Mouse (Mus musculus) c-Kit-positive CD71-positive TER-119-negative erythroid progenitor cells, embryonic 14.5 days (primary cell): ENCODE measurements around the gene Ankrd13b.
A peak's percentile ranks its signal among the peaks of the same experiment; 100 is the strongest.

ENCODE experiments used
- DNase-seq: peaks from one replicate; pipeline ENCODE4 v3.0.0-alpha.2; 2013; ENCODE audit warnings: low read depth

The Ankrd13b gene

DNA sequence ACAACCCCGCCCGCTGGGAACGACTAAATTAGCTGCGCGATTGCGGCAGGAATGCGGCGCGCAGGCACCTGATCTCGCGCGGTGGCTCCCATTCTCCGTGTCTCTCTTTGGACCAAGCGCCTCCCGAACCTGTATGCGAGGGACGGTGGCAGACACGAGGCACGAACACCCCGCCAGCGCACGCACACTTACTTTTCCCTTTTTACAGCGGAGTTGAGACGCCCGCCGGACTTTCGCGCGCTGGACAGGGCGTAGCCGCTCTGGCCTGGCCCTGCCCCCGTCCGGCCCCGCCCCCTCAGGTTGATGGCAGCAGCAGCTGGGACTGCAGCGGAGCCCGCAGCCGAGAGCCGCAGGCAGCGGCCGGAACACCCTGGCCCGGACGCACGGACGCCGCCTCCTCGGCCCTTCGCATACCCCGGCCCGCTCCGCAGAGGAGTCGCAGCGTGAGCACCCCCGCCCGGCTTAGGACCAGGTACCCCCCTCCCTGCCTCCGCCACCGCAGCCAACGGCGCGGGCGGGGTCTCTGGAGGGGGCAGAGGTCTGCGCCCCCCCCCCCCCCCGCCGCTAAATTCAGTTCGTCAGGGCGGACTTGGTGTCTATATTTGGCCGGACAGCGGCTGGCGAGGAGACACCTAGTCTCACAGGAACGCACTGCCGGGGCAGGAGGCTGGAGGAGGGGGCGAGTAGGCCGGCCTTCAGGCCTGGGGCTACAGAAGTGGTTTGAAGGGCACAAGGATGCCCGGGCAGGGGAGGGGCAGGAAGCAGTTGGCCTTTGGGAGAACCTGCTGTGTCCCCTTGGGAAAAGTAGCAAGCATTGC, 27.0 kb downstream of the Ankrd13b start, which contains the start of gene Coro6:
Gene Coro6, plus strand, starts transcription at position 129 of the 818 bp plus-strand sequence.
- no peak for DNase-seq

DNA sequence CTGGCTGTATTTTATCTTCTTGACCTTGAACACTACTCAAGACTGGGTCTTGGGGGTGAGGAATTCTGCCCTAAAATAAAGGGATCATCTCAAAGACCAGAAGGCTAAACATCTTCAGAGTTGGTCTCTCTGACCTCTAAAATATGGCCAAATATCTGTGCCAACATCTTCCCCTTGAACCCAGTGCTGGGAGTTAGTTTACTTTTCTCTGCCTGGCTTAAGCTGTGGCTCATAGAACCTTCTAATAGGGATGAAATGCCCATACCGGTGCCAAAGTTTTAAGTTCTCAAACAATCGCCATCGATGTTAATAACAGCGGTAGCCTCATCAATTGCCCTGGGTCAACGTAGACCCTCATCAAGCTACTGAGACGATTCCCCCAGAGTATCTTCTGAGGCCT, 27.6 kb downstream of the Ankrd13b start:
- no peak for DNase-seq

DNA sequence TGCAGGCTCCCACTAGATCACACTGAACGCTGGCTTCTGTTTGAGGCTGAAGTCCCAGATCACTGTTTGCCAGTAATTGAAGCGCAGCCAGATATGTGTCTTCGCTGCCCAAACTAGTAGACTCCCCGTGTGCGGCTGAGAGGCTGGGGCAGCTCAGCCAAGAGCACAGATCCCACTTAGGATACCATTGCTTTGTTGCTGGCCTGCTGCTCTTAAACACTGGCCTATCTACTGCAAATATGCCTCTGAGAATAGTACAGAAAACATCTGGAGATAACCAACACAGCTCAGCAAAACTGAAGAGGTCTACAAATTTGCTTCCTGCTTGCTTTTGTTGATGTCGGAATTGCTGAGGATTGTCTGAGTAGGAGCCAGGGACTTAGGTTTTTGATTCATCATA, 32.6 kb downstream of the Ankrd13b start:
- no peak for DNase-seq

DNA sequence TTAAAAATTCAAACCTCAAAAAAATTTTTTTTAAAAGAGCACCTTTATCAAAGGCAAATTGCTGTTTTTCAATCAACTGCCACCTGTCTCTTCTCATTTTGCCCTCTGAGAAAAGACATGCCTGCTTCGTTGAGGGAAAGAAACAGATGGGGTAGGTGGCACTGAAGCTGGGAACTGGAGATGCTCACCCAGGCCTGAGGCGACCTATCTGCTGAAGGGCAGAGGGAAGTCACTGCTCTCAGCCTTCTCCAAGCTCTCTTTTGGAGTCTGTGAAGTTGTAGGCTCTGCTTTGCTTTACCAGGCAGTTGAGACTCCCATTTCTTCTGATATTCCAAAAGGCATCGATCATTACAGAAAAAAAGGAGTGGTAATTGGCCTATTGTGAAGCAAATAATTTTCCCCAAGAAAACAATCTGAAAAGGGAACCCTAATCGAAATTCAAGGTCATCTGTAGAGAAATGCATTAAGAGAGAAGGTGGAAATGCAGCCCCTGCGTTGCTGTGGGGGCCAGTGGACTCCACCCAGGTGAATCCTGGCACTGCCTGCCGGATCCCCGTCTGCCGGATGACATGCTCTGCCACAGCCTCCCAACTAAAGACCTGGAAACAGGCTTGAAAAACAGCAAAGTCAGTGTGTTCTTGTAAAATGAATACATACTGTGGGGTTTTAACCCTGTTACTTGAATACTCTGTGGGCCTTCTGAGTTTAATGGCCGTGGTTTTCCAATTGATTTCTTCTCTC, 33.5 kb downstream of the Ankrd13b start:
- no peak for DNase-seq

DNA sequence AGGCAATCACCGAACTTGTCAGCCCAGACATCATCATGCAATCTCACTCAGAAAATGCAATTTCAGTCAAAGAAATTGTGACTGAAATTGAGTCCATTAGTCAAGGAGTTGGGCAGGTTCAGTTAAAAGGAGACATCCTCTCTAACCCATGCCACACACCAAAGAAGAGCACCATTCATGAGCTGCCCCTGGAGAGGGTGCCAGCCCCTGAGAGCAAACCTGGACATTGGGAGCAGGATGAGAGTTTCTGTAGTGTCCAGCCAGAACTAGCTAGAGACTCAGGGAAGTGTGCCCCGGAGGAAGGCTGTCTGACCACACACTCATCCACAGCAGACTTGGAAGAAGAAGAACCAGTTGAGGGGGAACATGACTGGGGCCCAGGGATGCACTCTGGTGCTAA, 36.1 kb downstream of the Ankrd13b start:
- DNase-seq = no peak

DNA sequence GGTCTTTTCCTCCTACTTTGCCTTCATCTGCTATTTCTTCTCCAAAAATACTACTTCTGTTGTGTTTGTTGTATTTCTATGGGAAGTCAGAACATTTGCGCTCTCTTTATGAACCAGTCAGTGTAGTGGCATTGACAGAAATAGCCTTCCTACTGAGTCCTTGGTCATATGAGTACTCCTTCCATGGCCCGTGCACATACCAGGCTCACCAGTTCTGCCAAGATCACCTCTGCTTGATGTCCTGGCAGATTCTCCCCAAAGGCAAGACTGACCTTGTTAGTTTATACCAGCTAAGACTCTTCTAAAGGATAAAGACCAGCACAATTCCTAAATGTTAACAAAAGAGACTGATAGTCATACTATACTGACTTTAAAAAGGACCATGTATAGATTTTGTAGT, 37.8 kb downstream of the Ankrd13b start:
- DNase-seq = no peak

DNA sequence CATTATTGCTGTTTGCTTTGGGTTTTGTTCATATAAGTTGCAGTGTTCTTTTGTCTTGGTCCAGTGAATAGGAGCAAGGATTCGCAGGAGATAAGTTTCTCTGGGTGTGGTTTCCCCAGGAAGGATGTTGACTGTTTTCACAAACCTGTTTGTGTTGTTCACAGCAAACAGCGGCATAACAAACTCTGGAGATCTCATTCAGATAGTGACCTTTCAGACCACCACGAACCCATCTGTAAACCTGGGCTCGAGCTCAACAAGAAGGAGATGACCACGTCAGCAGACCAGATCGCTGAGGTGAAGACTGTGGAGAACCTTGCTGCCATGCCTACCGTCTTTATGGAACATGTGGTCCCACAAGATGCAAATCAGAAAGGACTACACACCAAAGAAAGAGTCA, 40.3 kb downstream of the Ankrd13b start:
- DNase-seq = no peak

DNA sequence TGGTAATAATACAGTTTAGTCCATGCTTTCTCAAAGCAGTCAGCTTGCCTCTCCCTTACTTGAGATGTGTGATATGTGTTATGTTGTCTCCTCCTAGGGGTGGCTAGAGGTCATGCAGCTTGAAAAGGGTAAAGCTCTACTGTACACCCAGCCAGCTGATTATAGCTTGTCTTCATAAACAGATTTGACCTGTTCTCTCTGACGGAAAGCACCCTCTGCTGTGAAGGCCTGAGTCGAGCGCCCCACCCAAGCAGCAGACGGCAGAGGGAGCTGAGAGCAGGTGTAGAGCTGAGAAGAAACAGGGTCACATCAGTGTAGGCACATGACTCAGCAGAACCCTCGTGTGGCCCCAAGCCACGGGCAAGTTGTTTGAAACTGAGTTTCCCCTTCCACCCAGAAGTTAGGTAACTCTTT, 42.8 kb downstream of the Ankrd13b start:
- peak; percentile 67 for DNase-seq

DNA sequence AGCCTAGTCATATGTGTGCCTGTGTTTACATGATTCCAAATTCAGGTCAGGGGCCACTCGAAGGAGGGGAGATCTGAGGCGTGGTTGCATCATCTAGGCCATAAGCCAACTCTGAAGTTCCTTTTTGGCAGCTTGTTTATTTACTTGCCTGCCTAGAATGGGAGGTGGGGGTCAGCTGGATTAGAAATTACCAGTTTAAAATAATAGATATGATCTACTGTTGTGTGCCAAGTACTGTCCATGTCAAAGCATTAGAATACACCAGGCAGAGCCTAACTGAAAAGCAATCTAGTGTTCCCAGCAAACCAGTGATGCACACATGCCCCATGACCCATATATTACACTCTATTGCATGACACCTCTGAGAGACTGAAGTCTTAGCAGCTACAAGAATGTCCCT, 44.5 kb downstream of the Ankrd13b start:
- DNase-seq = no peak

DNA sequence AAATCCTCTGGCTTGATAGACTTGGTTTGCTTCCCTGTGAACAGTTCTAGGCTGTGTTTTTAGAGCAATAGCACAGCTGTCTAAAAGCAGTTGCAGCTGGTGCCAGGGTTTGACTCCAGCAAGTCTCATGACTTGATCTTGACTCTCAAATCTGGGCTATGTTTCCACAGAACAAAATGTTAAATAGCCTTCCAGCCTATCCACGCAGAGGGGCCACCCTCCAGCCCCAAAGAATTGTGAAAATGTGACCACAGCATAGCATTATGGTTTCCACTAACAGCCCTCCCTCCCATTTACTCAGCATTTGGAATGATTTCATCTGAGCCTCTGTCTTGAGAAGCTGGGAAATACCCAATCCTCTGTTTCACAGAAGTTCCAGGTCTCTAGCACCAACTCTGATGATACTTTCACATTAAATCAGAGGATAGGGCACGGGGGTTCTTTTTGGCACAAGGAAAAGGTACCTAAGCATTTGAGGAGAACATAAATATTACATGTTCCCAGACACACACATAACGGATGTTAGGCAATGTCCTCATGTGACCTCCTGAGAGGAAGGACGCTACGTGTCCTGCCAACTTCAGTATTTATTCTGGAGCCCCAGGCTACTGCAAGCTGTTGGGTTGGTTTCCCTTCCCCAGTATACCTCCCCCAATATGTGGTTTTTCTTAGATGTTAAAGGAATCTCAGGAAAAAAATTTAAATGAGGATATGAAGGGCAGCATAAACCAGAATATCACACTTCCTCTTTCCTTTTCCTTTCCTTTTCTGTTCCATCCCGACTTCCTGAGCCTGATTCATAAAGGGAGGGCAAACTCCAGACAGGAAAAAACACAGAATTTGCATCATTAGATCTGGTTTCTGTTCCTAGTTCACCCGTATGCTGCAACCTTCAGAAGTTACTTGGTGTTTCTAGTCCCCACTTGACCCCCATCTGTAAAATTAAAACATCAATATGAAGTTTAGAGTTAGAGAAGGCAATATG, 47.0 kb downstream of the Ankrd13b start:
- no peak for DNase-seq

DNA sequence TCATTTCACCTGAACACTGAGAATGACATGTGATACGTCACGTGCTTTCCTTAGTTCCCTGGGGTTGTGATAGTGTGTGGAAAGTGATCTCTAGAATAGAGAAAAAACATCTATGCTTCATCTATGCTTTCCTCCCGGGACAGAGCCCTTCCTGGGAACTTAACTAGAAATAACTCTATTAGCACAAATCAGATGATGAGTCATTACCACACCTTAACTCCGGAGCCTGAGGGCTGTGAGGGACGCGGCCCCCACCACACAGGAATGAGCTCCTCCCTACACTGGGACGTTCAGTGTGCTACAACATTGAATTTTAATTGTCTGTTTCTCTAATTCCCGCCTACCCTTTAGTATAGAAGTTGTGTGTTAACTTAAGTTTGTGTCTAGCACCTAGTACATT, 48.5 kb downstream of the Ankrd13b start:
- DNase-seq = no peak

DNA sequence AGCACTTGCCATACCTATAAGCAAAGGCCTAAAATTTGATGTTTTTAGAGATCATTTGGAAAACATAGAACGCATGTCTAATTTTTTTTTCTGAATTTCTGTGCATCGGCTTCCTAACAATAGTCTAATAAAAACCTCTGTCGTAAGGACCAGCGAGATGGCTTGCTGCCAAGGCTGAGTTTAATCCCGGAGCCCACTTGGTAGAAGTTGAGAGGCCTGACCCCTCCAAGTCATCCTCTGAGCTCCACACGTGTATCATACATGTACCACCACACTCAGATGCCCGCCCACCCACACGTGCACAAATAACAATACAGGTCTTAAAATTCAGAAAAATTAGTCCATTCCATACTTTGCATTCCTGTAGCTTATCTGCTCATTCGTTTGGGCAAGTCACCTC, 49.4 kb downstream of the Ankrd13b start:
- no peak for DNase-seq

DNA sequence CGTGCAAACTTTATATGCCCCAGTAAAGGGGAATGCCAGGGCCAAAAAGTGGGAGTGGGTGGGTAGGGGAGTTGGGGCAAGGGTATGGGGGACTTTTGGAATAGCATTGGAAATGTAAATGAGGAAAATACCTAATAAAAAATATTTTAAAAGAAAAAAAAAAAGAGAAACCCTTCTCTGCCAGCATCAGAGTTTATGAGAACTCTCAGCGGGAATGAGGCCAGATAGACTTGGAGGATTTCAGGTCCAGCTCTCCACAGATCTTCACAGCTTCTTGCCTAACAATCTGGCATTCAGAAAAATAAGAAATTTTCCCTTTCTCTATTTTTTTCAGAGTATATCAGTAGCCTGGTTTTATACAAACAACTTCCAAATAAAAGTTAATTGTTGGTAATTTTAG, 52.5 kb downstream of the Ankrd13b start:
- DNase-seq = no peak

DNA sequence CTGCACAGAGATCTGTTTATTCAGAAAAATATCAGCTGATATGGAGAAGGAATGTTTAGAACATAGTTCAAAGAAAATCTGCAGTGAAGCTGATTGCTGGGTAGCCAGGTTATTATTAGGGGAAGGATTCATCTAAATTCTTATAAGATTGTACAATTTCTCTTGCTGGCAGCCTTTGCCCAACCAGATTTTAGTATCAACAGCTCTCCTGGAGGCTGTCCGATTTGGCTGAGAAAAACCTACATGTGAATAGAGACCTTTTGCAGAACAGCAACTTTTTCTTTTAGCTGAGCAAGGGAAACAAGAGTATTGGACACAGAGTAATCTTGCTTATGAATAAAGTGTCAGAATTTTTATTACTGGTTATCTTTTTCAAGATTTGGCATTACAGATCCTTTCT, 61.0 kb downstream of the Ankrd13b start:
- DNase-seq = no peak

DNA sequence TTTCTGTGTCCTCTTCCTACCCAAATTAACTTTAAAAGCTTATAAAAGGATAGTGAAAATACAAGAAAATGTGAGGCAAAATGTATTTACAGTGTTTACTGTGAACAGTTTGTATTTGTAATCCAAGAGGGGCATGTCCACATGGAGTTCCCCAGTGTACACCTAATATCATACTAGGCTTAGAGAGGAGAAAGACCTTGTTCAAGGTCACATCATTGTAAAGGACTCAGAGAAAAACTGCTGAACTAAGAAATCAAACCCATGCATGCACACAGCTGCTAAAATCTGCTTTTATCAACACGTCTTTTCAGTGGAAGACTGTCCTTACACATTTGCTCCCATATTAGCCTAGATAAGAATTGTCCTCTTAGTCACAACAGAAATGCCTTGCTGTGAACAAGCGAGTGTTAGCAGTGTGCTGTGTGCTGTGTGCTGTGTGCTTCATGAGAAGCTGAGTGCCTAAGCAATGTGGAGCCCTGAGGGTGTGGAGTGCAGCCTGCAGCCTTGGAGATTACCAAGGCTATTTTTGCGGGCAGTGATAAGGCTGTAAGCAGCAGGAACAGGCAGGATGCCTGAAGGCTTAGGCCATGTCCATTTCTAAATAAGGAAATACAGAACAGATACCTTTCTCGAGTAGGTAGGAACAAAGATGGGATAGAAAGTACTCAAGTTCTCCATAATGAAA, 66.2 kb downstream of the Ankrd13b start:
- peak; percentile 55 for DNase-seq
